Comparison of ENCODE assay signal across 19 mouse cellular contexts in genomic region chr19:3422981-3423380, GRCm38 (mm10). TPM values are rescaled to one million over a fixed set of nuclear protein-coding genes. Genes with fewer than 3 reads are reported as not detected.
DNase-seq lines count a peak whose midpoint lies in the region; ATAC-seq lines count a peak whose summit lies in the region.
"Had no signal": no experiment of that assay in that cellular context is flagged by ENCODE, and none has a peak within 500 bp of the region (broad histone marks: within the 10 kb centered on the region; RNA-seq: fewer than 3 reads in every experiment).

No protein-coding gene starts in this region.

- WGBS in hindbrain, embryonic 11.5 days = 68% methylated on average over 4 of the region's 4 CpGs
- 58% methylated on average over 4 of the region's 4 CpGs for WGBS in hindbrain, embryonic 13.5 days
- WGBS in kidney, embryonic 16.5 days = 49% methylated on average over 4 of the region's 4 CpGs

- no peak overlapping the region for H3K9ac ChIP-seq in hindbrain, embryonic 11.5 days (ENCODE audit: low read depth, low read length)
- no peak overlapping the region for H3K9ac ChIP-seq in hindbrain, embryonic 13.5 days
- H3K9ac ChIP-seq in kidney, embryonic 16.5 days (replicated peaks; ENCODE audit: low read length) = no peak overlapping the region
- H3K9ac ChIP-seq: forebrain, embryonic 12.5 days; limb, embryonic 12.5 days; neural tube, embryonic 12.5 days had no signal

- H3K9me3 ChIP-seq in hindbrain, embryonic 11.5 days (ENCODE audit: control insufficient read depth, low read length) = no peaks in the 10 kb centered on the region
- no peaks in the 10 kb centered on the region for H3K9me3 ChIP-seq in hindbrain, embryonic 13.5 days
- H3K9me3 ChIP-seq in kidney, embryonic 16.5 days (ENCODE audit: low read length) = no peaks in the 10 kb centered on the region
- H3K9me3 ChIP-seq: forebrain, embryonic 12.5 days; neural tube, embryonic 12.5 days had no signal

- DNase-seq in hindbrain, embryonic 11.5 days (ENCODE audit: low spot score) = no peak
- peak; percentile 53 for DNase-seq in adipocyte (ENCODE audit: low spot score)
- peak; percentile 67 for DNase-seq in lung, postnatal 36 days
- DNase-seq in adrenal gland, adult 8-10 months = no peak
- DNase-seq: cerebellum, adult 9-10 months; kidney, postnatal 36 days; layer of hippocampus, postnatal 36 days; right cerebral cortex, postnatal 4 days had no signal

- 0 out of 2 replicates have a peak overlapping the region, but pooled peaks have one; percentile 36 for H3K27ac ChIP-seq in hindbrain, embryonic 11.5 days (ENCODE audit: low read depth, low read length)
- H3K27ac ChIP-seq in hindbrain, embryonic 13.5 days = no peak overlapping the region
- H3K27ac ChIP-seq in kidney, embryonic 16.5 days (ENCODE audit: low read length) = no peak overlapping the region
- H3K27ac ChIP-seq: forebrain, embryonic 12.5 days; heart, adult 2 months; limb, embryonic 12.5 days; neural tube, embryonic 12.5 days had no signal

- ATAC-seq in hindbrain, embryonic 11.5 days (ENCODE audit: low FRiP score) = no peak
- ATAC-seq in hindbrain, embryonic 13.5 days (ENCODE audit: low FRiP score) = no peak
- peak; percentile 67 to 72 for ATAC-seq in hematopoietic stem cell, adult 5-6 weeks (replicated peaks in 1 of 2; ENCODE audit: insufficient read depth in 1 of 2, low FRiP score in 2 of 2, low TSS enrichment in 1 of 2, low read depth in 1 of 2, poor library complexity in 2 of 2, severe bottlenecking in 2 of 2)
- ATAC-seq in inflammation-experienced regulatory T-cells, adult 6 months = no peak
- ATAC-seq in kidney, embryonic 16.5 days (ENCODE audit: low FRiP score, low TSS enrichment) = no peak
- ATAC-seq: midbrain, embryonic 16.5 days had no signal

- no peaks in the 10 kb centered on the region for H3K36me3 ChIP-seq in hindbrain, embryonic 11.5 days (ENCODE audit: control insufficient read depth, insufficient read depth, low read length)
- H3K36me3 ChIP-seq in hindbrain, embryonic 13.5 days = no peaks in the 10 kb centered on the region
- H3K36me3 ChIP-seq in kidney, embryonic 16.5 days (ENCODE audit: insufficient read depth, low read length) = no peaks in the 10 kb centered on the region
- H3K36me3 ChIP-seq: forebrain, embryonic 12.5 days; limb, embryonic 12.5 days; neural tube, embryonic 12.5 days had no signal

- H3K4me2 ChIP-seq in hindbrain, embryonic 11.5 days (replicated peaks; ENCODE audit: low read depth, low read length) = no peak overlapping the region
- H3K4me2 ChIP-seq in hindbrain, embryonic 13.5 days = no peak overlapping the region
- no peak overlapping the region for H3K4me2 ChIP-seq in kidney, embryonic 16.5 days (replicated peaks; ENCODE audit: low read depth, low read length)
- H3K4me2 ChIP-seq: forebrain, embryonic 12.5 days; limb, embryonic 12.5 days; neural tube, embryonic 12.5 days had no signal

- no peak overlapping the region for H3K4me3 ChIP-seq in hindbrain, embryonic 11.5 days (ENCODE audit: low read depth, low read length)
- H3K4me3 ChIP-seq in hindbrain, embryonic 13.5 days = no peak overlapping the region
- no peak overlapping the region for H3K4me3 ChIP-seq in kidney, embryonic 16.5 days (ENCODE audit: low read length)
- H3K4me3 ChIP-seq: forebrain, embryonic 12.5 days; heart, adult 2 months; limb, embryonic 12.5 days; megakaryocyte, embryonic 14.5 days; neural tube, embryonic 12.5 days had no signal

- H3K4me1 ChIP-seq in hindbrain, embryonic 11.5 days (replicated peaks; ENCODE audit: control insufficient read depth, insufficient read depth, low read length) = no peaks in the 10 kb centered on the region
- H3K4me1 ChIP-seq in hindbrain, embryonic 13.5 days (replicated peaks) = 0 out of 2 replicates have a peak, but pooled peaks cover 1% of the 10 kb centered on the region
- no peaks in the 10 kb centered on the region for H3K4me1 ChIP-seq in kidney, embryonic 16.5 days (ENCODE audit: insufficient read depth, low read length)
- H3K4me1 ChIP-seq: forebrain, embryonic 12.5 days; limb, embryonic 12.5 days; neural tube, embryonic 12.5 days had no signal

- H3K27me3 ChIP-seq in hindbrain, embryonic 11.5 days (ENCODE audit: control insufficient read depth, insufficient read depth, low read length) = no peaks in the 10 kb centered on the region
- H3K27me3 ChIP-seq in hindbrain, embryonic 13.5 days = no peaks in the 10 kb centered on the region
- H3K27me3 ChIP-seq in kidney, embryonic 16.5 days (ENCODE audit: insufficient read depth, low read length) = no peaks in the 10 kb centered on the region
- H3K27me3 ChIP-seq: limb, embryonic 12.5 days; neural tube, embryonic 12.5 days had no signal

RNA-seq across cellular contexts. Expression of gene Gal, which starts 8.6 kb away (rescaled TPM):
- 1.3 and 3.5 TPM in 2 replicates for polyA plus RNA-seq in hindbrain, embryonic 11.5 days (2014; fragmentation: Nextera tagmentation; extraction: Ambion mirVana)
- polyA plus RNA-seq in hindbrain, embryonic 13.5 days (2015; fragmentation: Nextera tagmentation; extraction: Ambion mirVana) = 23.3 and 33.2 TPM in 2 replicates
- total RNA-seq in hematopoietic stem cell, adult 5-6 weeks (2017) = not detected in 2 replicates
- polyA plus RNA-seq in inflammation-experienced regulatory T-cells, adult 6 months (2017; shearing (Covaris generic)) = 10 to 100 TPM in 1 of 3 experiments, 1 to 10 TPM in 1, under 1 TPM in 1; 0.74 to 15.2 (median 1.3) TPM
- 0.46 and 0.62 TPM in 2 replicates for polyA plus RNA-seq in kidney, embryonic 16.5 days (2015; fragmentation: Nextera tagmentation; extraction: Ambion mirVana)
- total RNA-seq in adrenal gland, adult 8-10 months (2022) = 100 to 1,000 TPM in 1 of 4 experiments, 10 to 100 TPM in 3; 72.9 to 102 (median 81.8) TPM
- total RNA-seq: heart, adult 2 months; heart, postnatal 14 days had no signal

RNA-seq across cellular contexts. Expression of gene Tesmin, which starts 34.3 kb away (rescaled TPM):
- polyA plus RNA-seq in hindbrain, embryonic 11.5 days (2014; fragmentation: Nextera tagmentation; extraction: Ambion mirVana) = 0.36 and 0.38 TPM in 2 replicates
- 0.28 and 0.42 TPM in 2 replicates for polyA plus RNA-seq in hindbrain, embryonic 13.5 days (2015; fragmentation: Nextera tagmentation; extraction: Ambion mirVana)
- 0.30 and 2.1 TPM in 2 replicates for total RNA-seq in hematopoietic stem cell, adult 5-6 weeks (2017)
- polyA plus RNA-seq in inflammation-experienced regulatory T-cells, adult 6 months (2017; shearing (Covaris generic)) = not detected
- polyA plus RNA-seq in kidney, embryonic 16.5 days (2015; fragmentation: Nextera tagmentation; extraction: Ambion mirVana) = 0.27 and 0.36 TPM in 2 replicates
- under 1 TPM; 0.23 to 0.91 (median 0.31) TPM for total RNA-seq in adrenal gland, adult 8-10 months (2022)
- polyA plus RNA-seq: neural tube, embryonic 12.5 days had no signal

Comparison
In these comparisons a context has a peak if more than half of its experiments do, and no peak if none do; other contexts are left out.
1. ATAC-seq: peak in hematopoietic stem cell, adult 5-6 weeks (2 of 2); none in hindbrain, embryonic 11.5 days (single experiment), hindbrain, embryonic 13.5 days (single experiment), inflammation-experienced regulatory T-cells, adult 6 months (single experiment) and kidney, embryonic 16.5 days (single experiment).
2. DNase-seq: peak in adipocyte (single experiment) and lung, postnatal 36 days (single experiment); none in hindbrain, embryonic 11.5 days (single experiment) and adrenal gland, adult 8-10 months (single experiment).